In the genomic region with DNA sequence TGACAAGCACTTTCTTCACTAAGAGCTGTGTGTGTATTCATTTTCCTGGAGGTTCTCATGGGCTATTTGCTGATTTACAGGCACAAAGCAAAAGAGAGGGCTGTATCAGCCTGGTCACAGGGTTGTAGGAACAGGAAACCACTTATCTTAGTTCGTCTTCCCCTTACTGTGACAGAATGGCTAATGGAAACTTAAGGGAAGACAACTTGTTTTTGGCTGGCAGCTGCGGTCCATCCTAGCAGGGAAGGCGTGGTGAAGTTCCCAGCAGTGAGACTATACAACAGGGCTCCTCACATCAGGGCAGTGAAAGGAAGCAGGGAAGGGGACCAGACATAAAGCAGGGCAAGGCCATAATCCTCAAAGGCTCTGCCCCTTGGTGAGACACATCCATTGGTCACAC, we compare ENCODE assay signal across 30 mouse cellular contexts. TPM values are rescaled to one million over a fixed set of nuclear protein-coding genes. Genes with fewer than 3 reads are reported as not detected.
A peak's percentile ranks its signal among the peaks of the same experiment; 100 is the strongest.
DNase-seq lines count a peak whose midpoint lies in the region; ATAC-seq lines count a peak whose summit lies in the region.
"Had no signal": no experiment of that assay in that cellular context is flagged by ENCODE, and none has a peak within 500 bp of the region (broad histone marks: within the 10 kb centered on the region; RNA-seq: fewer than 3 reads in every experiment).

No protein-coding gene starts in this region.

- H3K9ac ChIP-seq in heart, embryonic 14.5 days (ENCODE audit: low read length) = no peak overlapping the region
- no peak overlapping the region for H3K9ac ChIP-seq in heart, embryonic 16.5 days (ENCODE audit: low read length)
- H3K9ac ChIP-seq: embryonic facial prominence, embryonic 12.5 days; forebrain, postnatal 0 days; intestine, embryonic 15.5 days; liver, embryonic 13.5 days; midbrain, embryonic 12.5 days had no signal

- H3K27ac ChIP-seq in heart, embryonic 14.5 days (replicated peaks in 1 of 2; ENCODE audit: control insufficient read depth in 1 of 2, insufficient read depth in 1 of 2, low read depth in 2 of 2, low read length in 2 of 2) = peak overlapping the region; percentile 34 to 62; a peak in 3 of 4 replicates
- no peak overlapping the region for H3K27ac ChIP-seq in heart, embryonic 16.5 days (ENCODE audit: low read length)
- H3K27ac ChIP-seq: embryonic facial prominence, embryonic 12.5 days; hindbrain, embryonic 10.5 days; intestine, embryonic 15.5 days; liver, embryonic 13.5 days; midbrain, embryonic 12.5 days had no signal

- ATAC-seq in heart, embryonic 14.5 days (ENCODE audit: insufficient number of reproducible peaks, insufficient read depth, low FRiP score, low read depth) = peak; percentile 68; the same call in 1 of the 2 replicates
- no peak for ATAC-seq in megakaryocyte, adult 5-6 weeks (ENCODE audit: poor library complexity, severe bottlenecking)
- ATAC-seq in heart, embryonic 16.5 days (replicated peaks; ENCODE audit: extremely low read depth, insufficient read depth, low FRiP score) = peak; percentile 37; the same call in 1 of the 2 replicates
- ATAC-seq: forebrain, postnatal 0 days; hindbrain, embryonic 16.5 days; intestine, embryonic 15.5 days had no signal

- no peak overlapping the region for H3K4me2 ChIP-seq in heart, embryonic 14.5 days (ENCODE audit: low read length)
- no peak overlapping the region for H3K4me2 ChIP-seq in heart, embryonic 16.5 days (ENCODE audit: low read depth, low read length)
- H3K4me2 ChIP-seq: embryonic facial prominence, embryonic 12.5 days; intestine, embryonic 15.5 days; liver, embryonic 13.5 days; midbrain, embryonic 12.5 days had no signal

- no peaks in the 10 kb centered on the region for H3K9me3 ChIP-seq in heart, embryonic 14.5 days (ENCODE audit: control insufficient read depth, low read length)
- peaks cover 5% of the 10 kb centered on the region; the same call in 1 of the 2 replicates for H3K9me3 ChIP-seq in megakaryocyte, embryonic 14.5 days
- no peaks in the 10 kb centered on the region for H3K9me3 ChIP-seq in heart, embryonic 16.5 days (replicated peaks; ENCODE audit: control insufficient read depth, low read length)
- H3K9me3 ChIP-seq: embryonic facial prominence, embryonic 12.5 days; hindbrain, embryonic 10.5 days; intestine, embryonic 15.5 days; liver, embryonic 13.5 days; midbrain, embryonic 12.5 days had no signal

- no peaks in the 10 kb centered on the region for H3K4me1 ChIP-seq in heart, embryonic 14.5 days (ENCODE audit: control insufficient read depth in 2 of 2, insufficient read depth in 2 of 2, low read length in 2 of 2)
- peaks cover 23% of the 10 kb centered on the region for H3K4me1 ChIP-seq in megakaryocyte, embryonic 14.5 days
- H3K4me1 ChIP-seq in heart, embryonic 16.5 days (ENCODE audit: control insufficient read depth, insufficient read depth, low read length) = no peaks in the 10 kb centered on the region
- H3K4me1 ChIP-seq: embryonic facial prominence, embryonic 12.5 days; intestine, embryonic 15.5 days; midbrain, embryonic 12.5 days had no signal

- no peaks in the 10 kb centered on the region for H3K36me3 ChIP-seq in heart, embryonic 14.5 days (ENCODE audit: control insufficient read depth, insufficient read depth, low read length)
- peaks cover 5% of the 10 kb centered on the region for H3K36me3 ChIP-seq in megakaryocyte, embryonic 14.5 days (replicated peaks; ENCODE audit: low read length)
- H3K36me3 ChIP-seq in heart, embryonic 16.5 days (ENCODE audit: control insufficient read depth, insufficient read depth) = no peaks in the 10 kb centered on the region
- H3K36me3 ChIP-seq: embryonic facial prominence, embryonic 12.5 days; hindbrain, embryonic 10.5 days; intestine, embryonic 15.5 days; liver, embryonic 13.5 days; midbrain, embryonic 12.5 days had no signal

- DNase-seq in heart, adult 8-10 months (ENCODE audit: low spot score) = no peak
- DNase-seq in embryo, embryonic 10.5 days (ENCODE audit: low spot score) = no peak
- no peak for DNase-seq in ovary, adult 18-20 months (ENCODE audit: low spot score)
- DNase-seq: adrenal gland, postnatal 36 days; cerebellum, adult 9-10 months; forebrain, postnatal 0 days; gastrocnemius, postnatal 25 days; kidney, adult 8-10 months; kidney, postnatal 14 days; layer of hippocampus, postnatal 36 days; liver, embryonic 13.5 days; lung, postnatal 4 days; thymus, adult 18-20 months; thymus, postnatal 36 days had no signal

- 52% methylated on average over 3 of the region's 3 CpGs for WGBS in heart, embryonic 14.5 days
- WGBS in heart, embryonic 16.5 days = 38% methylated on average over 3 of the region's 3 CpGs

- H3K4me3 ChIP-seq in heart, embryonic 14.5 days (ENCODE audit: control insufficient read depth in 1 of 2, insufficient read depth in 1 of 2, low read depth in 1 of 2, low read length in 2 of 2) = no peak overlapping the region
- H3K4me3 ChIP-seq in megakaryocyte, embryonic 14.5 days (replicated peaks) = peak overlapping the region; percentile 84
- H3K4me3 ChIP-seq in heart, embryonic 16.5 days (ENCODE audit: low read length) = no peak overlapping the region
- H3K4me3 ChIP-seq: embryonic facial prominence, embryonic 12.5 days; hindbrain, embryonic 10.5 days; intestine, embryonic 15.5 days; liver, embryonic 13.5 days; midbrain, embryonic 12.5 days had no signal

- H3K27me3 ChIP-seq in heart, embryonic 14.5 days (ENCODE audit: control insufficient read depth, insufficient read depth, low read length) = no peaks in the 10 kb centered on the region
- no peaks in the 10 kb centered on the region for H3K27me3 ChIP-seq in megakaryocyte, embryonic 14.5 days (replicated peaks)
- 0 out of 2 replicates have a peak, but pooled peaks cover 2% of the 10 kb centered on the region for H3K27me3 ChIP-seq in heart, embryonic 16.5 days (ENCODE audit: control insufficient read depth, insufficient read depth, low read length)
- H3K27me3 ChIP-seq: embryonic facial prominence, embryonic 12.5 days; intestine, embryonic 15.5 days; liver, embryonic 13.5 days had no signal

RNA-seq across cellular contexts. Expression of gene Tmem128, which starts 4.3 kb away (rescaled TPM):
- 44.9 and 52.9 TPM in 2 replicates for polyA plus RNA-seq in heart, embryonic 14.5 days (2014; fragmentation: Nextera tagmentation; extraction: Ambion mirVana)
- total RNA-seq in heart, adult 8-10 months (2022) = 10 to 100 TPM in 3 of 4 experiments, 1 to 10 TPM in 1; 9.5 to 12.0 (median 11.6) TPM
- polyA plus RNA-seq in megakaryocyte, embryonic 14.5 days (2012; ENCODE audit: insufficient read depth, low replicate concordance) = 11.3 and 61.4 TPM in 2 replicates
- 95.8 and 96.8 TPM in 2 replicates for total RNA-seq in megakaryocyte, adult 5-6 weeks (2015)
- total RNA-seq in megakaryocyte, adult 5-6 weeks (2017) = 32.3 and 34.5 TPM in 2 replicates
- 41.4 and 43.2 TPM in 2 replicates for polyA plus RNA-seq in heart, embryonic 16.5 days (2015; fragmentation: Nextera tagmentation; extraction: Ambion mirVana)

RNA-seq across cellular contexts. Expression of gene Otop1, which starts 20.1 kb away (rescaled TPM):
- not detected in 2 replicates for polyA plus RNA-seq in heart, embryonic 14.5 days (2014; fragmentation: Nextera tagmentation; extraction: Ambion mirVana)
- under 1 TPM; 0.12 to 0.28 (median 0.18) TPM for total RNA-seq in heart, adult 8-10 months (2022)
- polyA plus RNA-seq in megakaryocyte, embryonic 14.5 days (2012; ENCODE audit: insufficient read depth, low replicate concordance) = 0.21 TPM in 1 of 2 replicates, not detected in the other
- not detected in 2 replicates for total RNA-seq in megakaryocyte, adult 5-6 weeks (2015)
- not detected in 2 replicates for total RNA-seq in megakaryocyte, adult 5-6 weeks (2017)
- polyA plus RNA-seq in heart, embryonic 16.5 days (2015; fragmentation: Nextera tagmentation; extraction: Ambion mirVana) = not detected in 2 replicates
- total RNA-seq: forebrain, postnatal 0 days; layer of hippocampus, adult 8-10 months; layer of hippocampus, postnatal 36 days; left cerebral cortex, postnatal 10 days; neutrophil, adult 5-6 weeks had no signal
- polyA plus RNA-seq: forebrain, embryonic 11.5 days; forebrain, postnatal 0 days; hindbrain, embryonic 16.5 days; intestine, embryonic 15.5 days; lung, embryonic 16.5 days; midbrain, embryonic 12.5 days; small intestine, adult 2 months; stomach, embryonic 16.5 days had no signal

RNA-seq across cellular contexts. Expression of gene Lyar, which starts 35.4 kb away (rescaled TPM):
- polyA plus RNA-seq in heart, embryonic 14.5 days (2014; fragmentation: Nextera tagmentation; extraction: Ambion mirVana) = 35.2 and 39.9 TPM in 2 replicates
- 10 to 100 TPM; 16.0 to 20.0 (median 18.9) TPM for total RNA-seq in heart, adult 8-10 months (2022)
- polyA plus RNA-seq in megakaryocyte, embryonic 14.5 days (2012; ENCODE audit: insufficient read depth, low replicate concordance) = 5.5 and 113 TPM in 2 replicates
- 27.6 and 33.7 TPM in 2 replicates for total RNA-seq in megakaryocyte, adult 5-6 weeks (2015)
- total RNA-seq in megakaryocyte, adult 5-6 weeks (2017) = 28.1 and 45.1 TPM in 2 replicates
- 40.1 and 53.7 TPM in 2 replicates for polyA plus RNA-seq in heart, embryonic 16.5 days (2015; fragmentation: Nextera tagmentation; extraction: Ambion mirVana)

RNA-seq across cellular contexts. Expression of gene Zbtb49, which starts 35.4 kb away (rescaled TPM):
- polyA plus RNA-seq in heart, embryonic 14.5 days (2014; fragmentation: Nextera tagmentation; extraction: Ambion mirVana) = 6.5 and 7.5 TPM in 2 replicates
- 1 to 10 TPM; 2.7 to 4.8 (median 3.1) TPM for total RNA-seq in heart, adult 8-10 months (2022)
- polyA plus RNA-seq in megakaryocyte, embryonic 14.5 days (2012; ENCODE audit: insufficient read depth, low replicate concordance) = 2.6 and 4.1 TPM in 2 replicates
- 4.4 and 6.0 TPM in 2 replicates for total RNA-seq in megakaryocyte, adult 5-6 weeks (2015)
- 4.0 and 7.7 TPM in 2 replicates for total RNA-seq in megakaryocyte, adult 5-6 weeks (2017)
- 8.0 and 8.1 TPM in 2 replicates for polyA plus RNA-seq in heart, embryonic 16.5 days (2015; fragmentation: Nextera tagmentation; extraction: Ambion mirVana)
